Mouse (Mus musculus) heart, embryonic 16.5 days (tissue): ENCODE results near the gene Gm45261. TPM values are rescaled to one million over a fixed set of nuclear protein-coding genes. Genes with fewer than 3 reads are reported as not detected.
A peak's percentile ranks its signal among the peaks of the same experiment; 100 is the strongest.

Experiments used
- ATAC-seq: fragments of 200-750 bp; cut with Nextera tagmentation; replicated peaks from 2 replicates; pipeline ENCODE4 v1.8.0; 2017; ENCODE audit warnings: moderate number of reproducible peaks; ENCODE audit not compliant: insufficient read depth, low FRiP score; ENCODE audit errors: extremely low read depth
- H3K27ac ChIP-seq: fragments of 300-500 bp; sonication (generic); 2 replicates; pipeline ENCODE4 v1.5.1; 2014; ENCODE audit warnings: mild to moderate bottlenecking, low read length, control low read depth, moderate library complexity
- H3K27me3 ChIP-seq: fragments of 300-500 bp; sonication (generic); 2 replicates; pipeline ENCODE4 v1.6.1; 2014; ENCODE audit warnings: low read length, mixed read lengths; ENCODE audit not compliant: control insufficient read depth, insufficient read depth
- H3K36me3 ChIP-seq: fragments of 300-500 bp; sonication (generic); 2 replicates; pipeline ENCODE4 v1.6.1; 2014; ENCODE audit not compliant: control insufficient read depth, insufficient read depth
- H3K4me1 ChIP-seq: fragments of 300-500 bp; sonication (generic); 2 replicates; pipeline ENCODE4 v1.6.1; 2014; ENCODE audit warnings: low read length, mixed read lengths; ENCODE audit not compliant: control insufficient read depth, insufficient read depth
- H3K4me2 ChIP-seq: fragments of 300-500 bp; sonication (generic); 2 replicates; pipeline ENCODE4 v1.6.1; 2014; ENCODE audit warnings: low read depth, mild to moderate bottlenecking, control low read depth, low read length
- H3K4me3 ChIP-seq: fragments of 300-500 bp; sonication (generic); 2 replicates; pipeline ENCODE4 v1.5.1; 2014; ENCODE audit warnings: mild to moderate bottlenecking, control low read depth, low read length
- H3K9ac ChIP-seq: fragments of 300-500 bp; sonication (generic); 2 replicates; pipeline ENCODE4 v1.6.1; 2014; ENCODE audit warnings: low read length, control low read depth
- H3K9me3 ChIP-seq: fragments of 300-500 bp; sonication (generic); replicated peaks from 2 replicates; pipeline ENCODE4 v1.6.1; 2016; ENCODE audit warnings: low read length; ENCODE audit not compliant: control insufficient read depth
- WGBS: fragments of 180-500 bp; shearing (Covaris S2); extraction: QIAGEN DNeasy Blood & Tissue Kit; methylation state at CpG from one replicate; pipeline ENCODE4 v1.1.7; 2014; 5-methylcytosine and 5-hydroxymethylcytosine counted together
- polyA plus RNA-seq: library from polyadenylated mRNA; unstranded; fragments of >200 nt; fragmentation: Nextera tagmentation; extraction: Ambion mirVana; gene quantifications from 2 replicates; pipeline ENCODE4 v1.2.1, GENCODE M21; 2015

Gm45261 gene
- polyA plus RNA-seq, 1 experiment from 2014 or later, result not detected

DNA sequence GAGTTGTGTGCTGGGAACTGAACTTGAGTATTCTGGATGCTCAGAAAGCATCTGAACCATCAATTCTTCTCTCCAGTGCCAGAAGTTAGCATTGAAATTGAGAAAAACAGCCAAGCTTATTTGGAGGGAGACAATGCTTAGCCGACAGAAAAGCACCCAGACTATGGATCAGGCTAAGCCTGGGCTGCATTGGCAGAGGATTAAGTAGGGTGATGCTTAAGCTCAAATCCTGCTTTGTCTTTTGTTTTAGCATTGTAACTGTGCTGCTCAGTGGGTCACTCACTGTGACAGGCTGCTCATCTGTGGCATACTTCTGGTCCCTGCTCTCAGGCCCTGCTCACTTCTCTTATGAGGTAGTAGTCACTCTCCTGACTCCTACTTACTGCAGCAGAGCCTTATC, 36.6 kb downstream of the Gm45261 start:
- Histone ChIP-seq H3K4me1 (no peaks in the 10 kb centered on the region), H3K36me3 (no peaks in the 10 kb centered on the region), H3K4me3 (no peak overlapping the region), H3K9ac (no peak overlapping the region), H3K9me3 (no peaks in the 10 kb centered on the region), H3K4me2 (no peak overlapping the region), H3K27me3 (no peaks in the 10 kb centered on the region), H3K27ac (no peak overlapping the region)
- 63% methylated on average over 1 of the region's 1 CpGs for WGBS
- no peak for ATAC-seq

DNA sequence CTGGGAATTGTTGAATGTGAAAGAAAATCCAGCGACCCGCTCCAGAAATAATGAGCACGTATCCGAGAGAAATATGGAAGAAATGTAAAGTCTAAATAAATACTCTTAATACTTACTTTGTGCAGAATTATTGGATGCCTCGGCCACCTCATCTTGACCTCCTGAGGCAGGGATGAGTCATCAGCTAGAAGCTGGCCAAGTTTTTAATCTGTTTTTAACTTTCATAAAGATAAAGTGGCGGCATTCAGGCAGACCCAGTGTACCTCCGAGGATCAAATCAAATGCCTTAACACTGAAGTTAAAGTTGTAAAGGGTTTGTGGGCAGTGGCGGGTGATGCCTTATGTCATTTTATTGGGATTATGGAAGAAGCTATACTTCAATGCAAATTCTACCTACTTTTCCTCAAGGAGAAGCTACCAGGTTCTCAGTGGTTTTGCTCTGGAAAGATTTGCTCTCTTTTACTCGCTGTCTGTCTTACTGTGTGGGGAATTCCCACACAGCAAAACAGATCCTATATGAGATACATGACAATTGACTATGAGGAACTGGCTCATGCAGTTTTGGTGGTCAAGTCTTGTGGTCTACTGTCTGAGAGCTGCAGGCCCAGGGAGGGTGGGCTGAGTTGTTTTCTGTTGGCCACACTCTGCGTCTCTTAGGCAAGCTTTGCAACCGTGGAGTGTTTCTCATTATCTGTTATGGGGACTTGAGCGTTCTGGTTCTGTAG, 42.8 kb downstream of the Gm45261 start:
- no peaks in the 10 kb centered on the region for H3K27me3 ChIP-seq
- H3K36me3 ChIP-seq, result no peaks in the 10 kb centered on the region
- WGBS, result 71% methylated on average over 12 of the region's 12 CpGs
- H3K4me1 ChIP-seq, result no peaks in the 10 kb centered on the region
- H3K9ac ChIP-seq, result no peak overlapping the region
- no peak overlapping the region for H3K27ac ChIP-seq
- no peak overlapping the region for H3K4me2 ChIP-seq
- no peak for ATAC-seq
- H3K9me3 ChIP-seq, result no peaks in the 10 kb centered on the region
- no peak overlapping the region for H3K4me3 ChIP-seq

GRCm38 (mm10) chr1:80416329-80416728, 44.9 kb downstream of the Gm45261 start:
- no peaks in the 10 kb centered on the region for H3K9me3 ChIP-seq
- no peak overlapping the region for H3K9ac ChIP-seq
- no peak for ATAC-seq
- WGBS, result 66% methylated on average over 5 of the region's 5 CpGs
- H3K4me1 ChIP-seq, result no peaks in the 10 kb centered on the region
- no peaks in the 10 kb centered on the region for H3K27me3 ChIP-seq
- no peak overlapping the region for H3K4me3 ChIP-seq
- no peak overlapping the region for H3K4me2 ChIP-seq
- H3K27ac ChIP-seq, result no peak overlapping the region
- no peaks in the 10 kb centered on the region for H3K36me3 ChIP-seq

DNA sequence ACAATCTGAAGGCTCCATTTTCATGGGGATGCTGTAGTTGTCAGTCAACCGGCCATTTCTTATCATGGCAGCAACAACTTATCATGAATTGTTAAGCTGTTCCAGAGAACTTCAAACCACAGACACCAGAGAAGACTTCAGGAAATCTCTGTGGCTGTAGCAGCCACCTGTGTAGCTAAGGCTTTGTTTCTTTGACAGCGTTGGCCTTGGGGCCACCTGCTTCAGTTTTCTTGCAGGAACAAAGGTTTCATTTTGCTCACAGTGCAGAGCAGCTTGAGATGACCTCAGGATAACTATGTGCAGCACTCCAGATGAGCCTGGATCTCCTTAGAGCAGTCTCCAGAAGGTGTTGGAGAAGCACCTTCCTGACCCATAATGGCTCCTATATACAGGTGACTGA, 48.7 kb downstream of the Gm45261 start:
- Histone ChIP-seq H3K27ac (no peak overlapping the region), H3K36me3 (no peaks in the 10 kb centered on the region), H3K4me2 (no peak overlapping the region), H3K9me3 (no peaks in the 10 kb centered on the region), H3K4me1 (no peaks in the 10 kb centered on the region), H3K27me3 (no peaks in the 10 kb centered on the region), H3K4me3 (no peak overlapping the region), H3K9ac (no peak overlapping the region)
- 57% methylated on average over 2 of the region's 2 CpGs for WGBS
- ATAC-seq, result peak; percentile 41; the same call in 1 of the 2 replicates

GRCm38 (mm10) chr1:80410229-80410973, 50.8 kb downstream of the Gm45261 start:
- Histone ChIP-seq H3K4me3 (no peak overlapping the region), H3K4me1 (no peaks in the 10 kb centered on the region), H3K27ac (no peak overlapping the region), H3K4me2 (no peak overlapping the region), H3K27me3 (no peaks in the 10 kb centered on the region), H3K9ac (no peak overlapping the region), H3K9me3 (no peaks in the 10 kb centered on the region), H3K36me3 (no peaks in the 10 kb centered on the region)
- no peak for ATAC-seq

DNA sequence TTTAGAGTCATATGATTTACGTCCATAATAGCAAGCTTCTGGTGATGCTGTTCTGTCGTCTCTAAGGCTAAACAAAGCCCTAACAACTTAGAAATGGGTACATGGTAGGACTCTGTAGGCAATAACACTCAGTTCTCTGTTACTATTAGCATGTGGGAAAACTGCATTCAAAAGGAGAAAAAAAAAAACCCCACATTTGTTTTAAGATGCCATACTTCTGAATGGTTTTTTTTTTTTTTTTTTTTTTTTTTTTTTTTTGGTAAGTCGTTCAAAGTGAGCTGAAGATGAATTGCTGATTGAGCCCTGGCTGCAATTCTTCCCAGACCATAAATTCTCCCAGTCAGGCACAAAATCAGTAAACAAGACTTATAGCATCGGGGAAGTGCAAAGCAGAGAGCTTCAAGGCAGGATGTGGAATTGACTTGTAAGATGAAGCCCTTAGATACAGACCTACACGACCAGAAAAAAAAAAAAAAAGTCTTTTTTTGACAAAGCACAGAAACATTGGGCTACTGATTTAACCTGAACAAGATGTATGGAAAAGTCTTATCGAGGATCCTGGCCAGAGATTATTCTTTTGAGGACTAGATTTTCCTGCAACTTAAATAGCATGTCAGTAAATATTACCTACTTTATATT, 51.7 kb downstream of the Gm45261 start:
- Histone ChIP-seq H3K27me3 (no peaks in the 10 kb centered on the region), H3K27ac (no peak overlapping the region), H3K9ac (no peak overlapping the region), H3K4me2 (no peak overlapping the region), H3K9me3 (no peaks in the 10 kb centered on the region), H3K4me1 (no peaks in the 10 kb centered on the region), H3K4me3 (no peak overlapping the region), H3K36me3 (no peaks in the 10 kb centered on the region)
- ATAC-seq, result no peak
- 50% methylated on average over 6 of the region's 6 CpGs for WGBS

DNA sequence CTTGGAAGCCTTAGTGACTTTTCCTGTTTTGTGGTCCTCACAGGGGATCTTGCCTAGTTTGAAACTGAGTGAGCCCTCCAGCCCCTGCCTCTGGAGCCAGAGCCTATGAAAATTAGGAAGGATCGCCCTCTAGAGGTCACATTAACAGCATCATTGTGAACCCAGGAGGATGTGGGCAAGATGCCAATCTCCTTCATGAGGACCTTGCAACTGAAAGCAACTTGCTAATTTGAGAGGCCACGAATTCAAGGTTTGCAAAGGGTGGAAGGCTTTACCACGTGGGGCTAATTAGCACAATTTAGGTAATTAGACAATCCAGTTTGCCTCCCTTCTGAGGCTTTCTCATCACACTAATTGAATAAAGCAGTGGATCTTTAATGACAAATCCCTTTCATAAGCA, 52.7 kb downstream of the Gm45261 start:
- Histone ChIP-seq H3K9me3 (no peaks in the 10 kb centered on the region), H3K27me3 (no peaks in the 10 kb centered on the region), H3K4me1 (no peaks in the 10 kb centered on the region), H3K4me3 (no peak overlapping the region), H3K27ac (no peak overlapping the region), H3K36me3 (no peaks in the 10 kb centered on the region), H3K4me2 (no peak overlapping the region), H3K9ac (no peak overlapping the region)
- 1% methylated on average over 3 of the region's 3 CpGs for WGBS
- ATAC-seq, result no peak

DNA sequence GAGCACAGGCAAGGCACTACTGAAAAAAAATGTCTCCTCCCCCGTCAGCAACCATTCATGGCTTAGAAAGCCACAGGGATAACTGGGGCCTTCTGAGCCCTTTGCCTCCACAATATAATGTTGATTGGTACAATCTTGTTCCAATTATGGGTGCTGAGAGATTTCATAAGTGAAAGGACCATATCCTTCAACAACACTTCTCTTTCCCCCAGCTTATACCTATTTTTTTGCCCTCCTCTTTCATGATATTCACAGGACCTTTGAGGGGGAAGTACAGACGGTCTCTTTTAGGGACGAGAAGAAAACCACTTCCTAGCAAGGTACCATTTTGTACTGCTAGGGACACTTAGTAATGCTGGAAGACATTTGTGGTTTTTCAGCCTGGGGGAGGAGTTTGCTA, 57.1 kb downstream of the Gm45261 start:
- WGBS, result 69% methylated on average over 3 of the region's 3 CpGs
- H3K4me1 ChIP-seq, result no peaks in the 10 kb centered on the region
- no peak for ATAC-seq
- no peaks in the 10 kb centered on the region for H3K36me3 ChIP-seq
- no peak overlapping the region for H3K4me3 ChIP-seq
- H3K9me3 ChIP-seq, result no peaks in the 10 kb centered on the region
- no peak overlapping the region for H3K4me2 ChIP-seq
- no peak overlapping the region for H3K27ac ChIP-seq
- H3K27me3 ChIP-seq, result no peaks in the 10 kb centered on the region
- no peak overlapping the region for H3K9ac ChIP-seq

GRCm38 (mm10) chr1:80403366-80403893, 57.8 kb downstream of the Gm45261 start:
- Histone ChIP-seq H3K4me1 (no peaks in the 10 kb centered on the region), H3K36me3 (no peaks in the 10 kb centered on the region), H3K27ac (no peak overlapping the region), H3K4me3 (no peak overlapping the region), H3K4me2 (no peak overlapping the region), H3K27me3 (no peaks in the 10 kb centered on the region), H3K9ac (no peak overlapping the region), H3K9me3 (no peaks in the 10 kb centered on the region)
- no peak for ATAC-seq
- WGBS, result 82% methylated on average over 3 of the region's 3 CpGs
